Mouse (Mus musculus): Measurements from ENCODE around the gene Dkkl1.
"Not testable (repeated sequence)": the region's sequence is repeated elsewhere in the genome, so short reads cannot be mapped to it uniquely, and the experiment has no call there.

Gene Dkkl1

DNA sequence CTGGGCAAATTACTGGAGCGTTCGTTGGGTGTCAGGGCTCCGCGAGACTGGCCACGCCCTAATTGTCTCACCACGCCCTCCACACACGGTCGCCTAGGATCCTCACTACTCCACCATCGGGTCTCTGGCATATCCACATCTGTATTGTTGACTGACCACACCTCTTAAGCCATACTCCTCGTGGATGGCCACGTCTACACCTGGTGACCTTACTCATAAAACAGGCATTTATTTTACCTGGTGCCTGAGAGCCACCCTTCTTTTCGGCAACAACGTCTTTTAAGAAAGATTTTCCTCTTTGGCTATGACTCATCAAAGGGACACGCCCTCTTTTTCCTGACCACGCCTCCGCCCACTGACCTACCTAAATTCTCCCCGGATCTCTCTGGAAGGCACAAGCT is at the start of gene Dkkl1:
Dkkl1 (minus strand) TSS at position 297 of the 401 bp plus-strand sequence.
- DNase-seq: no peak

DNA sequence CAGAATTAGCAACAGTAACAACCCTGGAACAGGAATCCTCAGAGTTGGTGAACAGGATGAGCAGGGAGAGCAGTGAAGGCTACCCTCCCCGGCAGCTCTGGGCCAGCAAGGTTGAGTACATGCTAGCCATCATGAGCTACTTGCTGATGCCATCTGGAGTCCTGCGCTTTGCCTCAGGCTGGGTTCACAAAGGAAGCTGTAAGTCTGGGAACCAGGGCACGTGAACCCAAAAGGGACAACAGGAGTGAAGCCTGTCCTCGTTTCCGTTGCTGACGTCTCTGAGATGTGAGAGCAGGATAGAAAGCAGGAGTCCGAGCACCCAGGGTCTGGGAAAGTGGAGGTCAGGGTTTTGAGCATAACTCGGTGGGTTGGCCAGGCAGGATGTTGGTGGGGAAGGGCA is 47.3 kb upstream of the Dkkl1 start:
- no peak for DNase-seq

DNA sequence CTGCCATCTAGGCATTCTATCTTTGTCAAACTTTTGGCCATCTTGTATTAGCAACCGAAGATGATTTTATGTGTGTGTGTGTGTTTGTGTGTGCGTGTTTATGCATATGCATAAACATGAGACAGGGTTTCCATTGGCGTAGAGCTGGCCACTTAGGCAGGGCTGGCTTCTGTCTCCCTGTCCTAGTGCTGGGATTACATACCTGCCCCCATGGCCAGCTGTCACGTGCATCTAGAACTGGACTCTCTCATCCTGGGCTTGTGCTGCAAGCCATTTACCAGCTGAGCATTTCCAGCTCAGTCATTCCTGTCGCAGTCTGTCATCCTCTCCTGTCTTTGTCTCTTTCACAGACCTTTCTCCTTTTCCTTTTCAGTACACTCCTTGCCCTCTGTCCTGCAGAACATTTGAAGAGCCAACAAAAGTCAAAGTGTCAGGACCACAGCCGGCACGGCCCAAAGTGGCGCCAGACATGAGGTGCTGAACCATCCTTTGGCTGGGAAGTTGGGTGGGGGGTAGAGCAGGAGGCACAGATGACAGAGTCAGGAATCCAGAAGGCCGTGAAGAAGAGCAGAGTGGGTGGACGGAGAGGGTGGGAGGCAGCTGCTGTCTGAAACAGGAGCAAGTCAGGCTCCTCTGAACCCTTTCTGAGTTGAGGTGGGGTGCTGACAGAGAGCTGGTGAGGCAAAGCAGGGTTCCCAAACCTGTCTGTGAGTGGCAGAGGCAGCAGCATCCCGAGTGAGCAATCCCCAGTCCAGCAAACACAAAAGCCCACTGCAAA is 45.3 kb upstream of the Dkkl1 start:
- DNase-seq: no peak

DNA sequence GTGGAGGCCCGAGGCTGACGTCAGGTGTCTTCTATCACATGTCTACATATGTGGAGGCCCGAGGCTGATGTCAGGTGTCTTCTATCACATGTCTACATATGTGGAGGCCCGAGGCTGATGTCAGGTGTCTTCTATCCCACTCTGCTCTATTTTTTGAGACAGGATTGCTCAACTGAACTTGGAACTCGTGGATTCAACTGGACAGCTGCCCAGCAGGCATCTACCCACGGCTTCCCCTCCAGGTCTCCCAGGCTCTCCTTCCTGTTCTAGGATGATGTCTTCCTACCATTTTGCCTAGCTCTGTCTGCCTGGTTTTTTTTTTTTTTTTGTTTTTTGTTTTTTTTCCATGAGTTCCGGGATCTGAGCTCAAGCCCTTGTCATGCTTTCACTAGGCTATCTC is 43.9 kb upstream of the Dkkl1 start:
- DNase-seq: not testable (repeated sequence)

DNA sequence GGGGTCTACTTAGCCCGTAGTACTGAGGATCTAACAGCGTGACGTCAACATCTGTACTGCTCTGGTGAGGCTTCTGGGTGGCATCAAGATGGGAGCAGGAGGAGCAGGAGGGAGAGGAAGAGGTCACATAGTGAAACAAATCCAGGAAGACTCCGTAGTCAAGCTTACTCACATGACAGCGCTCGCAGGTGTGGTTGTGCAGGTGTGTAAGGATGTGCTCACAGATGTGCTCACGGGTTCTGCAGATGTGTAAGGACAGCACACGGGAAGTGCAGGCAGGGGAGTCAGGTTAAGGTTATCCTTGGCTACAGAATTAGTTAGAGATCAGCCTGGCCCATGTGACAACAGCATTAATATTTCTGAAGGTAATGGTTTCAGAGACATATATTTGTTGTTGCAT is 41.9 kb upstream of the Dkkl1 start:
- no peak for DNase-seq

DNA sequence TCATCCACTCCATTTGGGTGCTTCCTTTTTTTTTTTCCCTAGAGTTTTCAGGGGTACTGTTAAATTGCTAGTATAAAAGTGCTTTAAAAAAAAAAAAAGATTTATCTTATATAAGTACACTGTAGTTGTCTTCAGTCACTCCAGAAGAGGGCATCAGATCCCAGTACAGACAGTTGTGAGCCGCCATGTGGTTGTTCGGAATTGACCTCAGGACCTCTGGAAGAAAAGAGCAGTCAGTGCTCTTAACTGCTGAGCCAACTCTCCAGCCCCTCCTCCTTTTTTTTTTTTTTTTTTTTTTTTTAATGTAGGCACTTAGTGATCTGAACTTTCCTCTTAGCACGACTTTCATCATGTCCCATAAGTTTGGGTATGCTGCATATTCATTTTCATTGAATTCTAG is 35.7 kb upstream of the Dkkl1 start:
- DNase-seq: no peak

DNA sequence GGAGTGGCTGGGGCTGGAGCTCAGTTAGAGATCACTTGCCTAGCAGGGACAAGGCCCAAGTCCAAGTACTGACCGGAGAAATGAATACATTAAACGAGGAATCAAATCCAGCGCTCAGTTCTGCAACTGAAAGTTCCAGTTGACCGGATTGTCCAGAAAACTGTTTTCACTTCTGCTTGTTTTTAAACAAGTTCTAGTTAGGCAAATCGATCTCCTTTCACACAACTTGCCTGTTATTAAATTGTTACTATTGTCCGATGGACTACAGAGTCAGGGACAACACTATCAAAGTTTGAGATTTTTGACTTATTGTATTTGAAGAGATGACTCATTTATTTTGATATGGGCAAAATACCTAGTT is 29.4 kb upstream of the Dkkl1 start:
- DNase-seq: no peak

DNA sequence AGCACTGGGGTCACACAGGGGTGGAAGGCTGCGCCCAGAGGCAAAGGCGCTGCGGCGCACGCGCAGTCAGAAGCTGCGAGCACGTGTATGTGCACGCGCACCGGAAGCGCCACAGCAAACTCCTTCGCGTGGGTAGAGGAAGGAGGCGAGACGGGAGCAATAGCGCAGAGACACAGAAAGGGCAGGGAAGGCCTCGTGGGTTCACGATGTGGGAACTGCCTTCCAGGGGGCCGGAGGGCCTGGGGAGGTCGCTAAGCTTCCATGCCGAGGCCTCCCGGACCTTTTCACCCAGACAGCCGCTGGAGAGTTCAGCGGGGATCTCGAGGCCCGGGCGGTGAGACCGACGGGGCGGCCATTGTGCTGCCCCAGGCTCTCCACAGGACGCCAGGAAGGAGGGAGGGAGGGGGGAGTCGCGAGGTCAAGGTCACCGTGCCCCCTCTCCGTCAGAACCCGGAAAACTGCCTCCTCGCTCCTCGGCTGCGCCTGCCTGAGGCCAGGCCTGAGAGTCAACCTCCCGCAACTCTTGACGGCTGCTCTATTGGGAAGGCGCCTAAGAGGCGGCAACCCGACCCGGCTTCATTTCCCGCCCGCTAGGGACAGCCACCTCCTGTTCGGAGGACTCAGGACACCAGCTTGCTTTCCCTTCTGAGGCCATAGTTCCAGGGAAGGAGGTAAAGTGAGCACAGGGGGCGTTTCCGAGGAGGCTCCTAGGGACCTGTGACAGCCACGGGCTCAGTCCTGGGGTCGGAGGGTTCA is 28.9 kb upstream of the Dkkl1 start, which contains the start of gene Slc6a16:
Slc6a16 (plus strand) TSS at position 453 of the 756 bp plus-strand sequence.
- DNase-seq: no peak

DNA sequence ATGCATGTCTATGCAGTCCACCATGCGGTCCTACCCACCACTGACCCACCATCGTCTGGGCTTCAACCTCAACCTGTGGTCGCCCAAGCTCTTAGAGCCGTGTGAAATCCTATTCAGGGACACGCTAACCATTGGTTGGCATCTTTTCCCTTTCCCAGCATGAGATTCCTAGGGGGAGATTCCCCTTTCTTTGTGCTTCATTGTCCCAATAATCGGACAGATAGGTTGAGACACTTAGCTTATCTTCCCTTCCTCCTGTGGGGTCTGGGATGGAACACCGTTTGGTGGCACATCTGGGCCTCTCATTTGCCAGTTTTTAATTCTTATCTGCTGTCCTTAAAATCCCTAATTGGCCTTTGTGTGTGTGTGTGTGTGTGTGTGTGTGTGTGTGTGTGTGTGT is 28.2 kb upstream of the Dkkl1 start:
- no peak for DNase-seq

DNA sequence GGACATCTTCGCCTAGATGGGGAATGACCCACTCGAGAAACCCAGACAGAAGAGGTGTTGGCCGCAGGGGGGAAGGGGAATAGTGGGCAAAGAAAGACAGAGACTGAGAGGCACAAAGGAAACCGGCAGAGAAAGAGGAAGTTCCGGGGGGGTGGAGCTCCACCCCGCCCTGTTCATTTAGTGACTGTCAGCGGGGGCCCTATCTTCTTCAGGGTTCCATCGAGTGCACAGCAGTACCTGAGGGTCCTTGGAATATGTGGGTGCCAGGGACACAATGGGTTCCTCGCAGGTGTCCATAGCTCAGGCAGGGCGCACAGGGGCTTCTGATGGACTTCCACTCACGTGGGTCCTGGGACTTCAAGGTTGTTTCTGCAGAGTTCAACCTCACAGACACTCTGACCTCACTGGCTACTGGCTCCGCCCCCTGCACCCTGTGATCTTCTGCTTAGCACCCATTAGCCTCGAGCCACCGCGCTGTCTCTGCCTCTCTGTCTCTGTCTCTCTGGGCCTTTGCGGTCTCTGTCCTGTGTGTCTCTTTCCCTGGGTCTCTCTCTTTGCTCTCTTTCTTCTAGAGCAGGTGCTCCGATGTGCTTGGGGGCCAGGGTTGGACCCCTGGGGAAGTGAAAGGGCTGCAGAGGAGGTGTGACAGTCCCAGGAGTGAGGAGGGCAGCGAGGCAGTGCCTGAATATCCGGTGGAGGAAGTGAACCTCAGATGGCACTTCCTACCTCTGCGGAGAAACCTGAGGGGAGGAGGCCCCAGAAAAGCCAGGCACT is 27.0 kb upstream of the Dkkl1 start, which contains the start of gene Cd37:
Cd37 (minus strand) TSS at position 393 of the 774 bp plus-strand sequence.
- DNase-seq: no peak

DNA sequence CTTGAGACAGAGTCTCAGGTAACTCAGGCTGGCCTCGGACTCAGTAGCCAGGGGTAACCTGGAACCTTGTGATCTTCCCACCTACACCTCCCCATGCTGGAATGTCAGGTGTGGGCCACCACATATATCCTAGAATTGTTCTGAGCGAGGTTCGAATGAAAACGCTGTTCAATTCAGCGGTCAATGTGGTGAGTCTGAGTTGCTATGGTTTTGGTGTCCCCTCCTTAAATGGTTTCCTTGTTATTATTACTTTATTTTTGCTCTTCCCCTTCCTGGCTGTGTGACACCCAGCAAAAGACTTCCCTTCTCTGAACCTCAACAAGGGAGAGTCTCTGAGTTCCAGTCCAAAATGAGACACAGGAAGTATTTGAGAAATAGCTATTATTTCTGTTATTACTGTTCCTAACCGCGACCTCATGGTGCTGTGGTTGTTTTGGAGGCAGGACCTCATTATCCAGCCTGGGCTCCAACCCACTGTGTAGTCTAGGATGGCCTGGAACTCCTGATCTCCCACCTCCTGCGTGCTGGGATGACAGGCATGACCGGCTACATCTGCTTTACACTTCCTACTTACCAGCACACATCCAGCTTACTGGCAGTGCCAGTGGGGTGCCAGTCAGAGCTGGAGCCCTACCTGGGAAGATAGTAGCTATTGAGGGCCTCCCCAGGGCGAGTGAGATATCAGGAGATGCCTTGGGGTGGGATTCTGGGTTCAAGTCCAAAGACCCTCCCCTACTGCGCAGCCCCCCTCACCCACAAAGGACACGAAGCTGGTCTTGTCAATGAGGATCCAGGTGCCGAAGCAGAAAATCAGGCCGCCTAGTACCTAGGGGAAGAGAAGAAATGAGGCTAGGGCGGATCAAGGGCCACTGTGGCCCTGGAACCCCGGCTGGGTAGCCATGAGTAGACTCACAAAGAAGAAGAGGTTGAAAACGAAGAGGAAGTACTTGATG is 26.1 kb upstream of the Dkkl1 start:
- no peak for DNase-seq

DNA sequence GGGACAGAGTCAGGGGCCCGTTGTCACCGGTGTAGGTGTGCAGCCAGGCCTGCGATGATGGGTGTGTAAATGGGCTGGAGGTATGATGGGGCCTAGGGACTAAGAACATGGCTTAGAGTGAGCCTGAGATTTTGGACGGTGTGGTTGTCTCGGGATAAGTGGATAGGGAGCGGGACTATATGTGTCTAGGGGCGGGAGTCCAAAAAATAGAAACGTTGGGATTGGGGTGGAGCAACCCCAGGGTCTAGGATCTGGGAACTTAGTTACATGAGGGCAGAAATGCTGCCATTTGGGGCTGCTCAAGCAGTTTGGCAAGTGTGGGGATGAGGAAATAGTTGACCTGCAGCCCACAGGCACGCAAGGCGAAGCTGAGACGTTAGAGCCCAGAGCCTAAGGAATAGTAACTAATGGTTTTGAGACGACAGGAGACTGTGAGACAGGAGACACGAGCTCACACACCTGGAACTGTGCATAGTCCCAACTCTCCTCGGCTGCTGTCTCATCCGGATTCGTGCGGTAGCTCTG is 23.8 kb upstream of the Dkkl1 start:
- DNase-seq: no peak

DNA sequence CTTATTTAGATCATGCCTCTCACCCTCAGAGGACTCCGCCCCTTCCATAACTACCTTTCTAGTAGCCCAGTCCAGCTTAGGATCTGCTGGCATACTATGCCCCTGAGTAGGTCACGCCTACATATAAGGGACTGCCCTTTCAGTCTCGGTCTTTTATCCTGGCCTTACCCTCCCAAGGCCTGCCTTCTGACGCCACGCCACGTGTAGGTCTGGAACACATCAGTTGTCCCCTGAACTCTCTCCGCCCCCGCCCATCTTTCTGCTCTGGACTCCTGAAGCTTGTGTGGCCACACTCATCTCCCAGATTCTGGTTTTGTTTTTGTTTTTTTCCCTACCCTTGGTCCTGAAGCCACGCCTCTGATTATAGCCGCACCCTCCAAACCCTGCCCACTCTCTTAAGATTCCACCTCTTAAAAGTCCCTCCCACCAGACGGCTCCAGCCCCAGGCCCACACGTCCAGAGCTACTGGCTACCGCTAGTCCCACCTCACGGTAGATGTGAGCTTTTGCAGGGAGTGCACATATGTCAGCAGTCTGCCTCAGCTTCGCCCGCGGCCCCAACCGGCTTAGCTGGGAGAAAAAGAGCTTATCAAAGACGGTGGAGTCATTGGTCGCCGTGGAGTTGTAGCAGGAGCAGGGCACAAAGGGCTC is 23.1 kb upstream of the Dkkl1 start:
- no peak for DNase-seq

DNA sequence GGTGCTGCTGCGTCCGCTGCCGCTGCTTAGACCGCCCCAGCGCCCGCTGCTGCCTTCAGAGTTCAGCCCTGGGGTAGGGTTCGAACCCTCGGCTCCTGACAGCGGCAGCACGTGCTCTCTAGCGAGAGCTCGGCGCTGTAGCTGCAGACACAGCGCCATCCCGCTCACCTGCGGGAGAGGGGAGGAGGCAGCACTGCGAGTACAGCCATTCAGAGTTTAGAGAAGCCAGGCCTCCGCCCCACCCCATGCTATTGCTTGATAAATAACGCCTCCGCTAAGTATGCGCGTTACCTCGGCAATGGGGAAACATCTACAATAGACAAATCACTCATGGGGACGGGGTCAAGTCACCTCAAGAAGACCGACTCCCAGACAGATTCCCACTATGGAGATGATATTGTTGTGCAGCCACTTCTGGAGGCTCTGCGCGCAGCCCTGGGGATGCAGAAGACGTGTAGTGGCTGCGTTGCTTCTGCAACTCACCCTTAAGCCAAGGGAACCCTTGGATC is 22.4 kb upstream of the Dkkl1 start:
- DNase-seq: no peak

DNA sequence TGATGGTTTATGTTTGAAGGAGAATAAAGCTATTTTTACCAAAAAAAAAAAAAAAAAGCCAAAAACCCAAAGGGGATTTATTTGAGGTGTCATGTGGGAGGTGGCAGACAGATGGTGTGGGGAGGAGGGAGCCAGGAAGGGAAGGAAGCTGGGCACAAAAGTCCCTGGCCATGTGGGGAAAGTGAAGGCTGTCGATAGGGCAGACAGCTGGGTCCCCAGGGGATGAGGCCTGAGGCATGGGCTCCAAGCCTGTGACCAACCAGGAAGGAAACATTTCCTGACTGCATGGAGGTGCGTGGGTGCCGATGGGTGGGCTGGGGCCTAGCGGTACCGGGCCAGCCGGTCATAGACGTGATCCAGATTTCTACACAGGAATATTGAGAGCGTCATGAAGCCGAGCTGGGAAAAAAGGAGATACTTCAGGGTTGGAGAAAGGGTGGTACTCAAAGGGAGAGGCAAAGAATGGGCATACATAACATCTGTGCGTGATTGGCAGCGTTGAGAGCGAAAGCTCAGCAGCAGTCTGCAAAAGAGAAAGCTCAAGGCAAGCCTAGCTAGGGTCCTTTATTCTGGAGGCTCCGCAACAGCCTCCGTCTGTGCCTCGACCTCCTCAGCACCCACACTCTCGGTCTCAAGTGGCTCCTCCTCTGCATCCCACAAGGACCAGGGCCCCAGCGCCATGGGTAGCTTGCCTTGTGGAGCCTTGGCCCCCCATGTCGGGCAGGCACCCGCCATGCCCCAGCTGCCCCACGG is 21.8 kb upstream of the Dkkl1 start:
- no peak for DNase-seq

DNA sequence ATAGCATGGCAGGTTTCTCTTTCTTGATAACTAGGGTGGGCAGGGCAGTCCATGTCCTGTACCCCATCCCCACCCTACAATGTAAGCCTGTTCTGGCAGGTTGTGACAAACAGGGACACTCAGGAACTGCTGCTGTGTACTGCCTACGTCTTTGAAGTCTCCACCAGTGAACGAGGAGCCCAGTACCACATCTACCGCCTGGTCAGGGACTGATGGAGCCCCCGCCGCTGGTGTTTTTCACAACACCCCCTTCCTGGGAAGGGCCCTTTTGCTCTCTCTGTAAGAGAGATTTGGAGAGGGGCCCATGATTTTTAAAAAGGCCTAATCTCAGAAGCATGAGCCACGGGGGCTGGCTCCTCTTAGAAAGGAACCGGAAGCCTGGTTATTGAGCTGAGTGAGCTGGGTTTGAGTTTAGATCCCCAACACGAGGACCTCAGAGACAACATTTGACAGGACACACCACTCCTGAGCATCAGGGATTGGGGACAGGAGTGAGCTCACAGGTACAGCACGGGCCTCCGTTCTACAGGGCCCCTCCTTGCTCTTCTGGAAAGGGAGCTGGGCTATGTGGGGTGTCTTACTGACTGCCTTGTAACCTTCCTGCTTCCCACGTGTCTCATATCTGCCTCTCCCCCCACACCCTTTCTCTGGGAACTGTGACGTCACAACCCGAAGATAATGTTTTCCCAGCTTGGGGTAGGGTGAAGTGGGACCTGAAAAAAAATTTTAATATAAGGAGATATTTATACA is 20.9 kb upstream of the Dkkl1 start:
- no peak for DNase-seq

DNA sequence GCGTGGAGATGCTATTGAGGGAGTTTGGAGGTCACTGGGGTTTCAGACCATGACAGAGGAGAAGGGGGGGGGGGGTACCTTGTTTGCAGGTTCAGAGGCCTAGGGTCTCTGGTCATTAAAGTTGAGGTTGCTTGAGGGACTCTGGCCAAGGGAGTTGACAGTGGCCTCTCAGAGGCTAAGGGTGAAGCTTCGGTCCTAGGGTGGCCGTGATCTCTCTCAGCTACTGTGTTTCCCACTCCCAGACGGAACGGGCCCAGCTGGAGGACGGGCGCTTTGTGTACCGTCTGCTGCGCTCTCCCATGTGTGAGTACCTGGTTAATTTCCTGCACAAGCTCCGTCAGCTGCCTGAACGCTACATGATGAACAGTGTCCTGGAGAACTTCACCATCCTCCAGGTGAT is 20.0 kb upstream of the Dkkl1 start:
- DNase-seq: no peak

DNA sequence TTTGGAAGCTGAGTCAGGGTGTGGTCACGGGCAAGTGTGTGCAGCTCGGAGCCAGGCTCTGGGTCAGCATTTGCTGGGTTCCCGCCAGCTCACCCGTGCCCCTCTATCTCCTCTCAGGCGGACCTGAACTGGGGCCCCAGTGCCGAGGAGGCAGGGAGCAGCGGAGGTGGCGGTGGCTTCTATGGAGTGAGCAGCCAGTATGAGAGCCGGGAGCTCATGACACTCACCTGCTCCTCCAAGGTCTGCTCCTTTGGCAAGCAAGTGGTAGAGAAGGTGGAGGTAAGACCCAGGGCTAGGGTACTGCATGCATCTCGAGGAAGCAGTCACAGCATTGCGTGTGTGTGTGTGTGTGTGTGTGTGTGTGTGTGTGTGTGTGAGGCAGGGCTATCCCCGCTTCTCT is 19.2 kb upstream of the Dkkl1 start:
- no peak for DNase-seq

DNA sequence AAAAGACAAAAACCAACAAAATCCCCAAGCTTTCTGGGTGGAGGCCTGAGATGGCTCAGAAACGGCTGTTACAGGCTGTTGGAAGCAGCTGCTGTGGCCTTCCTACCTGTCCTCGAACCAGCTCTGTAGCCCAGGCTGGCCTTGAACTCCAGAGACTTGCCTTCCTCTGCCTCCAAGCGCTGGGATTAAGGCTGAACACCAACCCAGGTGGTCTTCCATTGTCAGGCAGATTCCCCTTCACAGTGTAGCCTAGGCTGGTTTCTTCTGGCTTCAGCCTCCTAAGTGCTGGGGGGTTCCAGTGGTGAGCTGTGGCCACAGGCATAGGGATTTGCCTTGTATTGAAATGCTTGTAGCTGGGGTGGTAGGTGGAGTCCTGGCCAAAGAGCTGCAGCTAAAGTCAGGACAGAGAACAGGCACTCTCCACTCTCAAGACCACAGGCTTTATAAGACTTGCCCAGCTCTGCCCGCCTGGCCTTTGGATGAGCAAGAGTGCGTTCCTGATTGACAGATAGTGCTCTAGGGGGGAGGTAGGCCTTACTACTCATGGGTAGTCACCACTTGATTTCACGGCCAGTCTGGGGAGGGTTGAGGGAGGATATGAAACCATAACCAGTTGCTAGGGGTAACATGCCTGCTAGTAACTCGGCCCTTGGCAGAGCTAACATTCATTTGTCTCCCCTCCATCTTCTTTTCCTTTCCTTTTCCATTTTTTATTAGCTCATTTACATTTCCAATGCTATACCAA is 17.7 kb upstream of the Dkkl1 start:
- no peak for DNase-seq
